In the genomic region with DNA sequence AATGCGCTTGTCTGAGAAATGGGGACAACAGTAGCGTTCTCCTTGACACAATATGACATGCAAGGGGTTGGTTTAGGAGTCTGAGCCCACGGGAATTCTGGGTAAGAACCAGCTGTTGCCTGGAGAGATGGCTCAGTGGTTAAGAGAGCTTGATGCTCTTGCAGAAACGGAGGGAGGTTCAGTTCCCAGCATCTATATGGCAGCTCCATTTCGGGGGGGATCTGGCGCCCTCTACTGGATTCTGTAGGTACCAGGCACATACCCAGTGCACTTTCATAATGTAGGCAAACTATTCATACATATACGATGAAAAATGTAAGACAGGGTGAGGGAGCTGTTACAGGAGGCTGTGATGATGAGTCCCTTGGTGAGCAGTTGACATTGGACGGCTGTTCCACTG, we compare ENCODE assay signal across 8 mouse cellular contexts.
A peak's percentile ranks its signal among the peaks of the same experiment; 100 is the strongest.
DNase-seq lines count a peak whose midpoint lies in the region; ATAC-seq and TF ChIP-seq lines count a peak whose summit lies in the region.

No protein-coding gene starts in this region.

- TF ChIP-seq CTCF in gastrocnemius, adult 2 months (IDR thresholded peaks at IDR 0.05): peak; percentile 89
- TF ChIP-seq CTCF in bone marrow macrophage, adult 2 months (IDR thresholded peaks at IDR 0.05; ENCODE audit: low read depth, low read length): peak; percentile 84
- TF ChIP-seq CTCF in lung, postnatal 0 days (IDR thresholded peaks at IDR 0.05): peak; percentile 79

- peak; percentile 48 for DNase-seq in gastrocnemius, adult 2 months
- DNase-seq in gastrocnemius, adult 8-10 months (ENCODE audit: low spot score in 2 of 2): no peak
- peak; percentile 84 for DNase-seq in CD4-positive, CD25-positive, alpha-beta regulatory T cell, adult 2 months (ENCODE audit: low read depth, low spot score)
- DNase-seq in embryonic facial prominence, embryonic 14.5 days (ENCODE audit: low spot score): peak; percentile 16
- DNase-seq in kidney, postnatal 10 days: peak; percentile 69
- peak; percentile 62 for DNase-seq in lung, postnatal 0 days (ENCODE audit: low spot score)
- peak; percentile 28 to 30 for DNase-seq in right cerebral cortex, postnatal 36 days (ENCODE audit: low spot score in 2 of 2)

- no peaks in the 10 kb centered on the region for H3K36me3 ChIP-seq in embryonic facial prominence, embryonic 14.5 days (ENCODE audit: control insufficient read depth, insufficient read depth, low read length)
- H3K36me3 ChIP-seq in lung, postnatal 0 days (ENCODE audit: insufficient read depth, low read length): no peaks in the 10 kb centered on the region

- TF ChIP-seq POLR2A in bone marrow macrophage, adult 2 months (IDR thresholded peaks at IDR 0.05; ENCODE audit: borderline replicate concordance, low read depth, low read length): no peak

- no peak overlapping the region for H3K4me2 ChIP-seq in embryonic facial prominence, embryonic 14.5 days (ENCODE audit: low read depth, low read length)
- H3K4me2 ChIP-seq in lung, postnatal 0 days (replicated peaks; ENCODE audit: low read depth, low read length): no peak overlapping the region

- 31% methylated on average over 8 of the region's 8 CpGs for WGBS in embryonic facial prominence, embryonic 14.5 days
- WGBS in lung, postnatal 0 days: 29% methylated on average over 8 of the region's 8 CpGs

- intact Hi-C loops in gastrocnemius, adult 2 months (cut with DNase I): loop anchor here (5.0 kb wide), 1 partner anchor 187 kb away; no protein-coding TSS in a partner anchor

- H3K9ac ChIP-seq in embryonic facial prominence, embryonic 14.5 days (ENCODE audit: low read depth, low read length): no peak overlapping the region
- H3K9ac ChIP-seq in lung, postnatal 0 days (replicated peaks; ENCODE audit: low read depth): no peak overlapping the region

- no peak for TF ChIP-seq EP300 in lung, postnatal 0 days (IDR thresholded peaks at IDR 0.05)

- no peaks in the 10 kb centered on the region for H3K27me3 ChIP-seq in embryonic facial prominence, embryonic 14.5 days (replicated peaks; ENCODE audit: control insufficient read depth, insufficient read depth, low read length)
- no peaks in the 10 kb centered on the region for H3K27me3 ChIP-seq in lung, postnatal 0 days (replicated peaks; ENCODE audit: insufficient read depth, low read length)

- peaks cover 9% of the 10 kb centered on the region for H3K4me1 ChIP-seq in bone marrow macrophage, adult 2 months (ENCODE audit: control insufficient read depth, insufficient read depth, low read length)
- H3K4me1 ChIP-seq in embryonic facial prominence, embryonic 14.5 days (ENCODE audit: control insufficient read depth, insufficient read depth, low read length): no peaks in the 10 kb centered on the region
- no peaks in the 10 kb centered on the region for H3K4me1 ChIP-seq in lung, postnatal 0 days (ENCODE audit: insufficient read depth, low read depth, low read length)

- no peak for ATAC-seq in embryonic facial prominence, embryonic 14.5 days (ENCODE audit: low read depth)
- ATAC-seq in lung, postnatal 0 days: peak; percentile 27; the same call in 1 of the 2 replicates

- H3K9me3 ChIP-seq in embryonic facial prominence, embryonic 14.5 days (ENCODE audit: control insufficient read depth, low read length): no peaks in the 10 kb centered on the region
- no peaks in the 10 kb centered on the region for H3K9me3 ChIP-seq in lung, postnatal 0 days (ENCODE audit: low read length)

- no peak overlapping the region for H3K4me3 ChIP-seq in gastrocnemius, adult 2 months
- H3K4me3 ChIP-seq in bone marrow macrophage, adult 2 months (ENCODE audit: insufficient read depth, low read length): no peak overlapping the region
- H3K4me3 ChIP-seq in embryonic facial prominence, embryonic 14.5 days (ENCODE audit: low read depth, low read length): no peak overlapping the region
- H3K4me3 ChIP-seq in lung, postnatal 0 days (ENCODE audit: low read depth, low read length): no peak overlapping the region

- no peak overlapping the region for H3K27ac ChIP-seq in gastrocnemius, adult 2 months
- no peak overlapping the region for H3K27ac ChIP-seq in bone marrow macrophage, adult 2 months (ENCODE audit: insufficient read depth, low read depth, low read length)
- H3K27ac ChIP-seq in embryonic facial prominence, embryonic 14.5 days (replicated peaks; ENCODE audit: low read depth, low read length): no peak overlapping the region
- H3K27ac ChIP-seq in lung, postnatal 0 days (ENCODE audit: low read length): no peak overlapping the region

Comparison
In these comparisons a context has a peak if more than half of its experiments do, and no peak if none do; other contexts are left out.
1. DNase-seq: peak in gastrocnemius, adult 2 months (single experiment), CD4-positive, CD25-positive, alpha-beta regulatory T cell, adult 2 months (single experiment), embryonic facial prominence, embryonic 14.5 days (single experiment), kidney, postnatal 10 days (single experiment), lung, postnatal 0 days (single experiment) and right cerebral cortex, postnatal 36 days (2 of 2); none in gastrocnemius, adult 8-10 months (0 of 2).
2. Peak in every context shown above with its lines, with median percentiles within 50 percentile points of each other: CTCF ChIP-seq.